Mouse (Mus musculus): ENCODE results near the gene Gm20547. TPM values are rescaled to one million over a fixed set of nuclear protein-coding genes. Genes with fewer than 3 reads are reported as not detected.

Gene Gm20547
- 0.31 TPM in 1 of 2 replicates, not detected in the other for total RNA-seq (2012; rRNA removed)

DNA sequence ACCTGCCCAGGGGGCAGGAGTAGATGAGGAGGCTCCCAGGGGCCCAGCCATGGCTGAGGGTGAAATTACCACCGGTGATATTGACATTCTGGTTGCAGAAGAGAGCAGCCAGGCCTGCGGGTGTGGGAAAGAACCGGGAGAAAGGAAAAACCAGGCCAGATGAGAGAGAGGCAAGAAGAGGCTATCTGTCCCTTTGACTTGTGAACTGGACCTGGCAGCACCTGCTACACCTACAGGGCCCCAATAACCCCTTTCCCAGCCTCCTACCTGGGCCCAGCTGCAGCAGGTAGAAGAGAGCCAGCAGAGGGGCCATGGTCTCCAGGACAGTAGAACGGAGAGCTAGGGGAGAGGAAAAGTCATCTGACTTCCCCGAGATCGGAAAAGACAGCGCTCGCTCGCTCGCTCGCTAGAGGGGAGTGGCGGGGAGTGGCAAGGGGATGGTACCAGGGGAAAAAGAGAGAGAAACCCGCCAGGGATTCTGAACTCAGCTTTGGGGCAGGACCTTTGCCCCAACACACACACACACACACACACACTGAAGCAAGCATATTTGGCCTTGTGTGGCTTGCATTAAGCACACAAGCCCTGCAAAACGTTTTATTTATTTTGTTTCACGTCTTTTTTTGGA lies at the start of gene Gm20547:
Gene Gm20547, minus strand, starts transcription at position 360 of the 628 bp plus-strand sequence.
- in situ Hi-C loops (cut with MboI; ENCODE audit: low sequenced_read_pairs in 2 of 2, unreplicated experiment in 2 of 2), result no loop called here
- TF ChIP-seq CHD2 (IDR thresholded peaks at IDR 0.05; ENCODE audit: low read depth, low read length), result no peak
- TF ChIP-seq HCFC1 (IDR thresholded peaks at IDR 0.05; ENCODE audit: borderline replicate concordance, insufficient read depth, low read length), result no peak
- no peak for TF ChIP-seq MAFK (IDR thresholded peaks at IDR 0.05; ENCODE audit: insufficient read depth, low read depth, low read length)
- TF ChIP-seq ZNF384 (IDR thresholded peaks at IDR 0.05; ENCODE audit: low read depth, low read length), result no peak
- no peak for TF ChIP-seq ZC3H11A (IDR thresholded peaks at IDR 0.05; ENCODE audit: borderline replicate concordance, low read depth, low read length)
- no peak within 1 kb of the TSS for H3K27ac ChIP-seq (ENCODE audit: insufficient read depth, low read depth, low read length, poor library complexity, severe bottlenecking)
- H3K36me3 ChIP-seq (ENCODE audit: control insufficient read depth, insufficient read depth, low read length, poor library complexity, severe bottlenecking), result no peaks in the 10 kb centered on the region
- H3K9me3 ChIP-seq (ENCODE audit: control insufficient read depth, insufficient read depth, low read depth, low read length), result no peaks in the 10 kb centered on the region
- DNase-seq (ENCODE audit: low read depth, low spot score), result no peak
- H3K4me3 ChIP-seq (ENCODE audit: insufficient read depth in 1 of 2, low read depth in 1 of 2, low read length in 2 of 2, poor library complexity in 1 of 2, severe bottlenecking in 1 of 2), result peak within 1 kb of the TSS; percentile 24 to 39; a peak in 2 of 4 replicates
- peaks cover 0 to 3% of the 10 kb centered on the region in 2 experiments; a peak in 2 of 4 replicates for H3K4me1 ChIP-seq (ENCODE audit: control insufficient read depth in 2 of 2, insufficient read depth in 2 of 2, low read length in 2 of 2, poor library complexity in 1 of 2)
- no peak within 1 kb of the TSS for H3K9ac ChIP-seq (ENCODE audit: insufficient read depth, low read depth, low read length, poor library complexity, severe bottlenecking)

DNA sequence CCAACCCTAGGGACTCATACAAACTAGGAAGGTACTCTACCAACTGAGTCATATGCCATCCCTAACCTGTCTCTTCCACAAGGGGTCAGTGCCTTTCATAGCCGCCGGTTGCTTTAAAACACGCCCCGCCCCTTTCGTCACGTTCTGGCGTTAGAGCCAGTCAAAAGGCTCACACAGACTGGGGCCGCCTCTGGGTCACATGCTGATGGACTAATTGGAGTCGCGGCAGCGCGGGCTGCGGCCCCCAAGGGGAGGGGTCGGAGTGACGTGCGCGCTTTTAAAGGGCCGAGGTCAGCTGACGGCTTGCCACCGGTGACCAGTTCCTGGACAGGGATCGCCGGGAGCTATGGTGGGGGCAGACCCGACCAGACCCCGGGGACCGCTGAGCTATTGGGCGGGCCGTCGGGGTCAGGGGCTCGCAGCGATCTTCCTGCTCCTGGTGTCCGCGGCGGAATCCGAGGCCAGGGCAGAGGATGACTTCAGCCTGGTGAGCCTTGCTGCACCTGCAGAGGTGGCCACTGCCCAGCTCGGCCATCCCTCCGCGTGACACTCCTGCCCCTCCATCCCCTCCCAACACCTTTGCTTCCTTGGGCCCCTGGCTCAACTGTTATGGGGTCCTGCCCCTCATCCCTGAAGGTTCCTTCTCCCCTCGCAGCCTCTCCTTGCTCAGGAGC lies 49.4 kb upstream of the Gm20547 start, which contains the start of gene Neu1:
Gene Neu1, plus strand, starts transcription at position 193 of the 674 bp plus-strand sequence.
- peak; percentile 99 for DNase-seq (ENCODE audit: low read depth, low spot score)
- Histone ChIP-seq H3K36me3 (ENCODE audit: control insufficient read depth, insufficient read depth, low read length, poor library complexity, severe bottlenecking) (peaks cover 14% of the 10 kb centered on the region; the same call in 1 of the 2 replicates), H3K27ac (ENCODE audit: insufficient read depth, low read depth, low read length, poor library complexity, severe bottlenecking) (peak within 1 kb of the TSS; percentile 28; the same call in 1 of the 2 replicates), H3K9ac (ENCODE audit: insufficient read depth, low read depth, low read length, poor library complexity, severe bottlenecking) (peak within 1 kb of the TSS; percentile 77), H3K9me3 (ENCODE audit: control insufficient read depth, insufficient read depth, low read depth, low read length) (no peaks in the 10 kb centered on the region), H3K4me1 (ENCODE audit: control insufficient read depth in 2 of 2, insufficient read depth in 2 of 2, low read length in 2 of 2, poor library complexity in 1 of 2) (peaks cover 0 to 22% of the 10 kb centered on the region in 2 experiments; a peak in 2 of 4 replicates), H3K4me3 (ENCODE audit: insufficient read depth in 1 of 2, low read depth in 1 of 2, low read length in 2 of 2, poor library complexity in 1 of 2, severe bottlenecking in 1 of 2) (peak within 1 kb of the TSS; percentile 83)
- TF ChIP-seq CHD2 (IDR thresholded peaks at IDR 0.05; ENCODE audit: low read depth, low read length), result no peak
- TF ChIP-seq ZNF384 (IDR thresholded peaks at IDR 0.05; ENCODE audit: low read depth, low read length), result no peak
- no peak for TF ChIP-seq MAFK (IDR thresholded peaks at IDR 0.05; ENCODE audit: insufficient read depth, low read depth, low read length)
- no peak for TF ChIP-seq ZC3H11A (IDR thresholded peaks at IDR 0.05; ENCODE audit: borderline replicate concordance, low read depth, low read length)
- TF ChIP-seq HCFC1 (IDR thresholded peaks at IDR 0.05; ENCODE audit: borderline replicate concordance, insufficient read depth, low read length), result no peak
- in situ Hi-C loops (cut with MboI; ENCODE audit: low sequenced_read_pairs in 2 of 2, unreplicated experiment in 2 of 2), result no loop called here

DNA sequence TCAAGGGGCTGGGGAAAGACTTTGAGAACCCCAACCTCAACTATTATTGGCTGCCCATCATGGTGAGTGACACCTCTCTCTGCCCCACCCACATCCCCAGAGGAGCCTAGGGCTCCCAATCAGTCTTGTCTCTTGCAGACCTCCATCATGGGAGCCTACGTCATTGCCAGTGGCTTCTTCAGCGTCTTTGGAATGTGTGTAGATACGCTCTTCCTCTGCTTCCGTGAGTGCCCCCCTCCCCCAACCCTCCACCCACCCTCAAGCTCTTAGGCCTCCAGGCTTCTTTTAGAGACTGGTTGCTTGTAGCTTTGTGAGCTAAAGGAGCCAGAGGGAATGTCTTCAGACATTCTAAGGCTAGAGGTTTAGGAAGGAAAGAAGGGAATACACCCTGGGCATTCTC lies 47.0 kb upstream of the Gm20547 start:
- H3K4me1 ChIP-seq (ENCODE audit: control insufficient read depth in 2 of 2, insufficient read depth in 2 of 2, low read length in 2 of 2, poor library complexity in 1 of 2), result peaks cover 0 to 12% of the 10 kb centered on the region in 2 experiments; a peak in 2 of 4 replicates
- H3K9me3 ChIP-seq (ENCODE audit: control insufficient read depth, insufficient read depth, low read depth, low read length), result no peaks in the 10 kb centered on the region
- H3K27ac ChIP-seq (ENCODE audit: insufficient read depth, low read depth, low read length, poor library complexity, severe bottlenecking), result no peak overlapping the region
- in situ Hi-C loops (cut with MboI; ENCODE audit: low sequenced_read_pairs in 2 of 2, unreplicated experiment in 2 of 2), result no loop called here
- H3K36me3 ChIP-seq (ENCODE audit: control insufficient read depth, insufficient read depth, low read length, poor library complexity, severe bottlenecking), result peaks cover 3% of the 10 kb centered on the region; the same call in 1 of the 2 replicates
- DNase-seq (ENCODE audit: low read depth, low spot score), result no peak
- no peak overlapping the region for H3K4me3 ChIP-seq (ENCODE audit: insufficient read depth in 1 of 2, low read depth in 1 of 2, low read length in 2 of 2, poor library complexity in 1 of 2, severe bottlenecking in 1 of 2)
- no peak overlapping the region for H3K9ac ChIP-seq (ENCODE audit: insufficient read depth, low read depth, low read length, poor library complexity, severe bottlenecking)
- TF ChIP-seq HCFC1 (IDR thresholded peaks at IDR 0.05; ENCODE audit: borderline replicate concordance, insufficient read depth, low read length) (no peak), MAFK (IDR thresholded peaks at IDR 0.05; ENCODE audit: insufficient read depth, low read depth, low read length) (no peak), ZNF384 (IDR thresholded peaks at IDR 0.05; ENCODE audit: low read depth, low read length) (no peak), CHD2 (IDR thresholded peaks at IDR 0.05; ENCODE audit: low read depth, low read length) (no peak), ZC3H11A (IDR thresholded peaks at IDR 0.05; ENCODE audit: borderline replicate concordance, low read depth, low read length) (no peak)

DNA sequence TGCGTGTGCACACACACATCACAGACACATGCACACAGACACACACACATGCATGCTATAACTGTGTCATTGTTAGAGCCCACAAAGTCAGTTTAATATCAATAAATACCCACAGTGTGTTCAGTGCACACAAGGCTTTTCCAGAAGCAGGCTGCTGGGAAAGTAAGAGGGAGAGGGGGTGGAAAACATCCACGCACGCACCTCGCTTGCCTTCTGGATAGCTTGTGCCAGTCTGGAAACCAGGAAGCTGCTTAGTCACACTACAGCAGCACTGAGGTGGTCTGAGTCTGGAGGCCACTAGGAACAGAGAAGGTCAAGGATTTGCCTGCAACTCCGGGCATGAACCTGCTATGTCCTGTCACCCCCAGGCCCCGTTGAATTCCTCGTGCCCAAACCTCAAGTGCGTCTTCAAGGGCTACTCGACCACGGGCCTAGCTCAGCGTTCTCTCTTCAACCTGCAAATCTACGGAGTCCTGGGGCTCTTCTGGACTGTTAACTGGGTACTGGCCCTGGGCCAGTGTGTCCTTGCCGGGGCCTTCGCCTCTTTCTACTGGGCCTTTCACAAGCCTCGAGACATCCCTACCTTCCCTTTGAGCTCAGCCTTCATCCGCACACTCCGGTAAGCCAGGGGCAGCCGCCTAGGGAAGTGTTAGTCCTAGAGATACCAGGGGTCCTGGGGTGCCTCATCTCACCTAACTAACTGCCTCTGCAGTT lies 45.6 kb upstream of the Gm20547 start:
- 0 out of 2 replicates have a peak overlapping the region, but pooled peaks have one; percentile 52 for H3K9ac ChIP-seq (ENCODE audit: insufficient read depth, low read depth, low read length, poor library complexity, severe bottlenecking)
- peaks cover 0 to 12% of the 10 kb centered on the region in 2 experiments; a peak in 2 of 4 replicates for H3K4me1 ChIP-seq (ENCODE audit: control insufficient read depth in 2 of 2, insufficient read depth in 2 of 2, low read length in 2 of 2, poor library complexity in 1 of 2)
- no peak for DNase-seq (ENCODE audit: low read depth, low spot score)
- no peak for TF ChIP-seq HCFC1 (IDR thresholded peaks at IDR 0.05; ENCODE audit: borderline replicate concordance, insufficient read depth, low read length)
- no peak for TF ChIP-seq ZNF384 (IDR thresholded peaks at IDR 0.05; ENCODE audit: low read depth, low read length)
- no peak for TF ChIP-seq CHD2 (IDR thresholded peaks at IDR 0.05; ENCODE audit: low read depth, low read length)
- TF ChIP-seq ZC3H11A (IDR thresholded peaks at IDR 0.05; ENCODE audit: borderline replicate concordance, low read depth, low read length), result no peak
- no peak for TF ChIP-seq MAFK (IDR thresholded peaks at IDR 0.05; ENCODE audit: insufficient read depth, low read depth, low read length)
- in situ Hi-C loops (cut with MboI; ENCODE audit: low sequenced_read_pairs in 2 of 2, unreplicated experiment in 2 of 2), result no loop called here
- H3K27ac ChIP-seq (ENCODE audit: insufficient read depth, low read depth, low read length, poor library complexity, severe bottlenecking), result no peak overlapping the region
- peak overlapping the region in 1 of 2 experiments; percentile 59; a peak in 1 of 4 replicates for H3K4me3 ChIP-seq (ENCODE audit: insufficient read depth in 1 of 2, low read depth in 1 of 2, low read length in 2 of 2, poor library complexity in 1 of 2, severe bottlenecking in 1 of 2)
- no peaks in the 10 kb centered on the region for H3K9me3 ChIP-seq (ENCODE audit: control insufficient read depth, insufficient read depth, low read depth, low read length)
- H3K36me3 ChIP-seq (ENCODE audit: control insufficient read depth, insufficient read depth, low read length, poor library complexity, severe bottlenecking), result no peaks in the 10 kb centered on the region
